Mouse (Mus musculus) layer of hippocampus, postnatal 10 days (tissue): ENCODE measurements around the gene Sec61g. TPM values are rescaled to one million over a fixed set of nuclear protein-coding genes. Genes with fewer than 3 reads are reported as not detected.
"Not testable (repeated sequence)": the region's sequence is repeated elsewhere in the genome, so short reads cannot be mapped to it uniquely, and the experiment has no call there.

Source experiments
- DNase-seq, 2 experiments: peaks; one replicate each; pipeline ENCODE4 v3.0.0; 2021; ENCODE audit warnings: low spot score in 2 of 2
- long read RNA-seq: library from polyadenylated mRNA; stranded (forward); transcript quantifications from one replicate; pipeline ENCODE4 v2.0.0, GENCODE M21; 2023
- total RNA-seq, 2 experiments: library from RNA; stranded (reverse); gene quantifications; 2 replicates each; pipeline ENCODE4 v1.2.3; 2021

Gene Sec61g
- total RNA-seq: 10 to 100 TPM in 1 of 2 experiments, 1 to 10 TPM in 1; 9.4 to 14.1 TPM
- long read RNA-seq, transcript Sec61g-203 (4 exons, 1,862 nt): major isoform, 127 of 143 reads
- long read RNA-seq, partial matches to known transcripts: 0 of 143 reads
- long read RNA-seq, other reads (novel, unspliced or antisense): 6 of 143 reads

GRCm38 (mm10) chr11:16508052-16508654, at the start of gene Sec61g:
Gene Sec61g, minus strand, starts transcription at chr11:16508484.
- peak; percentile 90 to 93 for DNase-seq

- no peak for DNase-seq
Observed at GRCm38 (mm10) chr11:16546421-16547163, 38.3 kb upstream of the Sec61g start.

- no peak for DNase-seq
Observed at GRCm38 (mm10) chr11:16537379-16537778, 29.1 kb upstream of the Sec61g start.

GRCm38 (mm10) chr11:16534582-16535553, 26.6 kb upstream of the Sec61g start:
- no peak for DNase-seq

GRCm38 (mm10) chr11:16532877-16533276, 24.6 kb upstream of the Sec61g start:
- DNase-seq: no peak

GRCm38 (mm10) chr11:16528909-16529308, 20.6 kb upstream of the Sec61g start:
- DNase-seq: no peak

- DNase-seq: no peak
Observed at GRCm38 (mm10) chr11:16528391-16528790, 20.1 kb upstream of the Sec61g start.

- no peak for DNase-seq
Observed at GRCm38 (mm10) chr11:16527743-16528142, 19.5 kb upstream of the Sec61g start.

GRCm38 (mm10) chr11:16526467-16526866, 18.2 kb upstream of the Sec61g start:
- DNase-seq: no peak

- no peak for DNase-seq
Observed at GRCm38 (mm10) chr11:16525724-16526123, 17.4 kb upstream of the Sec61g start.

- peak in 1 of 2 experiments; percentile 36 for DNase-seq
Observed at GRCm38 (mm10) chr11:16524917-16525640, 16.8 kb upstream of the Sec61g start.

- not testable (repeated sequence) for DNase-seq
Observed at GRCm38 (mm10) chr11:16515081-16515480, 6.8 kb upstream of the Sec61g start.

- DNase-seq: not testable (repeated sequence)
Observed at GRCm38 (mm10) chr11:16514221-16514620, 5.9 kb upstream of the Sec61g start.

GRCm38 (mm10) chr11:16507385-16508051, 766 bp downstream of the Sec61g start:
- DNase-seq: no peak

GRCm38 (mm10) chr11:16505999-16506398, 2.3 kb downstream of the Sec61g start:
- DNase-seq: no peak

GRCm38 (mm10) chr11:16503150-16503549, 5.1 kb downstream of the Sec61g start:
- no peak for DNase-seq

- DNase-seq: no peak
Observed at GRCm38 (mm10) chr11:16502744-16503143, 5.5 kb downstream of the Sec61g start.

GRCm38 (mm10) chr11:16498756-16499680, 9.3 kb downstream of the Sec61g start:
- DNase-seq: no peak
